Mouse (Mus musculus) embryonic facial prominence, embryonic 10.5 days (tissue): ENCODE results near the gene Slc25a29. TPM values are rescaled to one million over a fixed set of nuclear protein-coding genes. Genes with fewer than 3 reads are reported as not detected.
A peak's percentile ranks its signal among the peaks of the same experiment; 100 is the strongest.

Experiments
- DNase-seq: peaks from one replicate; pipeline ENCODE4 v3.0.0-alpha.2; 2017; ENCODE audit warnings: low spot score
- H3K27ac ChIP-seq: fragments of 300-500 bp; sonication (generic); replicated peaks from 2 replicates; pipeline ENCODE4 v1.5.1; 2016; ENCODE audit warnings: mild to moderate bottlenecking
- H3K27me3 ChIP-seq: fragments of 300-500 bp; sonication (generic); replicated peaks from 2 replicates; pipeline ENCODE4 v1.6.1; 2016; ENCODE audit warnings: low read depth, mild to moderate bottlenecking; ENCODE audit not compliant: poor library complexity, severe bottlenecking
- H3K36me3 ChIP-seq: fragments of 300-500 bp; sonication (generic); replicated peaks from 2 replicates; pipeline ENCODE4 v1.6.1; 2016; ENCODE audit warnings: mild to moderate bottlenecking, moderate library complexity
- H3K4me1 ChIP-seq: fragments of 300-500 bp; sonication (generic); 2 replicates; pipeline ENCODE4 v1.6.1; 2016
- H3K4me3 ChIP-seq: fragments of 300-500 bp; sonication (generic); 2 replicates; pipeline ENCODE4 v1.5.1; 2016; ENCODE audit warnings: mild to moderate bottlenecking, moderate library complexity
- H3K9me3 ChIP-seq: fragments of 300-500 bp; sonication (generic); 2 replicates; pipeline ENCODE4 v1.6.1; 2016; ENCODE audit warnings: mild to moderate bottlenecking
- WGBS: fragments of 180-500 bp; shearing (Covaris S2); methylation state at CpG from one replicate; pipeline ENCODE4 v1.1.7; 2016; 5-methylcytosine and 5-hydroxymethylcytosine counted together
- microRNA counts: library from miRNA; unstranded; fragments of <30 nt; microRNA quantifications from one replicate; lab custom pipeline; 2017
- microRNA-seq: library from miRNA; unstranded; fragments of <30 nt; microRNA quantifications from one replicate; pipeline ENCODE4, GENCODE M21; 2017
- polyA plus RNA-seq: library from polyadenylated mRNA; unstranded; fragments of >200 nt; fragmentation: Nextera tagmentation; extraction: Ambion mirVana; gene quantifications from 2 replicates; pipeline ENCODE4 v1.2.1, GENCODE M21; 2016

Gene Slc25a29
- polyA plus RNA-seq, 1 experiment from 2014 or later = 12.9 TPM

- DNase-seq = no peak
- 89% methylated on average over 2 of the region's 2 CpGs for WGBS
Observed at GRCm38 (mm10) chr12:108787329-108787728, 48.4 kb downstream of the Slc25a29 start.

DNA sequence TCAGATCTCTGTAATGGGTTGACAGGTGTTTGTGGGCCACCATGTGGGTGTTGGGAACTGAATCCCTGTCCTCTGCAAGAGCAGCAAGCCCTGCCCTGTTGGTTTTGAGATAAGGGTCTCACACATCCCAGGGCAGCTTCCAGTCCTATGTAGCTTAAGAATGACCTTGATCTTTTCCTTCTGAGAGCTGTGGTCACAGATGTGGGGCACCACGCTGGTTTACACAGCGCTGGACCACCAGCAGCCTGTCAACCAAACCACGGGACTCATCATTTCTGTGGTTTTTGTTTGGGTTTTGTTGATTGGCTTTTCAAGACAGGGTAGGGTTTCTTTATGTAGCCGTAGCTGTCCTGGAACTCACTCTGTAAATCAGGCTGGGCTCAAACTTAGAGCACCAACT lies 50.5 kb downstream of the Slc25a29 start:
- Histone ChIP-seq H3K4me3 (no peak overlapping the region), H3K27ac (no peak overlapping the region), H3K36me3 (peaks cover 71% of the 10 kb centered on the region), H3K9me3 (peaks cover 13% of the 10 kb centered on the region), H3K27me3 (no peaks in the 10 kb centered on the region), H3K4me1 (no peaks in the 10 kb centered on the region)
- 92% methylated on average over 4 of the region's 4 CpGs for WGBS
- no peak for DNase-seq

More at GRCm38 (mm10) chr12:108787329-108787728, 48.4 kb downstream of the Slc25a29 start:
- no peaks in the 10 kb centered on the region for H3K27me3 ChIP-seq
- H3K4me1 ChIP-seq = peaks cover 12% of the 10 kb centered on the region
- peaks cover 13% of the 10 kb centered on the region for H3K9me3 ChIP-seq
- H3K4me3 ChIP-seq = no peak overlapping the region
- no peak overlapping the region for H3K27ac ChIP-seq
- peaks cover 51% of the 10 kb centered on the region for H3K36me3 ChIP-seq

DNA sequence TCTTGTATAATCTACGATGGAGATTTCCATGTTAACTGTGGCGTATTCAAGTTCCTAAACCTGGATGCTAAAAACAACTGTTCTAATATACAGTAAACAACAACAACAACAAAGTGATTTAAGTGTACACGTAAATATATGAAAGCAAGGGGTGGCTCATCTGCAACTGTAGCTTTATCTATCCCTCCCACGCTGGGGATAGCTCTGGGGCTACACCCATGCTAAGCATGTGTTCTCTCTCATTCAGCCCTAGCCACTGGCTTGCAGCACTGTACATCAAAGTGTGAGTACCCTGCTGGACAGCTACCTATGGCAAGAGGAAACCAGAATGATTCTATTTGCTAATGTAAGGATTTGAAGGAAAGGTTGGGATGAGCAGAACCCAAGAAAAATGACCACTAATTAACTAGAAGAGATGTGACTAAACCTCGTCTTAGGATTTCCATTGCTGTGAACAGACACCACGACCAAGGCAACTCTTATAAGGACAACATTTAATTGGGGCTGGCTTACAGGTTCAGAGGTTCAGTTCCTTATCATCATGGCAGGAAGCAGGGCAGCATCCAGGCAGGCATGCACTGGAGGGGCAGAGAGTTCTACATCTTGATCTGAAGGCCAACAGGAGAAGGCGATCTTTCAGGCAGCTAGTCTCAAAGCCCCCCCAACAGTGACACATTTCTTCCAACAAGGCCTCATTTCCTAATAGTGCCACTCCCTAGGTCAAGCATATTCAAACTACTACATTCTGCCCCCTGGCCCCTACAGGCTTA lies 55.4 kb downstream of the Slc25a29 start:
- DNase-seq = no peak
- H3K9me3 ChIP-seq = peaks cover 13% of the 10 kb centered on the region
- no peaks in the 10 kb centered on the region for H3K4me1 ChIP-seq
- no peak overlapping the region for H3K4me3 ChIP-seq
- no peak overlapping the region for H3K27ac ChIP-seq
- peaks cover 91% of the 10 kb centered on the region for H3K36me3 ChIP-seq
- WGBS = 95% methylated on average over 7 of the region's 7 CpGs
- H3K27me3 ChIP-seq = no peaks in the 10 kb centered on the region

MicroRNAs within 50 kb of the gene (microRNA counts, 519-probe panel; counts per million panel counts)
- microRNA mmu-miR-345-3p (lab: Ali Mortazavi, UCI) (188 counts per million, percentile 57 among the panel's probes with 10 or more counts), microRNA mmu-miR-345-5p (lab: Ali Mortazavi, UCI) (2,990 counts per million, percentile 69 among the panel's probes with 10 or more counts)

Small RNA genes lying within 50 kb of the gene (microRNA-seq; reads per million reads assigned to microRNA genes)
- gene Mir345 = 194 reads per million, percentile 57 among the genes with 10 or more reads in this experiment

Other genes starting within 250 kb of the Slc25a29 start
- gene Degs2, start 133.6 kb downstream of the Slc25a29 start, polyA plus RNA-seq = 1.1 and 1.7 TPM in 2 replicates
- gene Yy1, start 42.9 kb downstream of the Slc25a29 start, polyA plus RNA-seq = 14.0 and 15.0 TPM in 2 replicates
- gene Slc25a47, start 163 bp upstream of the Slc25a29 start, polyA plus RNA-seq = 13.1 and 15.2 TPM in 2 replicates
- gene Wdr25, start 57.7 kb upstream of the Slc25a29 start, polyA plus RNA-seq = 9.9 and 10.4 TPM in 2 replicates
- gene Wars, start 58.3 kb upstream of the Slc25a29 start, polyA plus RNA-seq = 146 and 147 TPM in 2 replicates
- gene Begain, start 232.3 kb upstream of the Slc25a29 start, polyA plus RNA-seq = 2.3 and 3.1 TPM in 2 replicates